Mouse (Mus musculus) midbrain, embryonic 15.5 days (tissue): ENCODE results near the gene Grip2. TPM values are rescaled to one million over a fixed set of nuclear protein-coding genes. Genes with fewer than 3 reads are reported as not detected.

Experiments used
- ATAC-seq: fragments of 200-750 bp; cut with Nextera tagmentation; replicated peaks from 2 replicates; pipeline ENCODE4 v1.8.0; 2017; ENCODE audit warnings: moderate TSS enrichment
- H3K27ac ChIP-seq: fragments of 300-500 bp; sonication (generic); 2 replicates; pipeline ENCODE4 v1.5.1; 2015; ENCODE audit warnings: mild to moderate bottlenecking, inconsistent platforms
- H3K27me3 ChIP-seq: fragments of 300-500 bp; sonication (generic); replicated peaks from 2 replicates; pipeline ENCODE4 v1.6.1; 2015; ENCODE audit warnings: inconsistent platforms
- H3K36me3 ChIP-seq: fragments of 300-500 bp; sonication (generic); replicated peaks from 2 replicates; pipeline ENCODE4 v1.6.1; 2015; ENCODE audit warnings: inconsistent platforms
- H3K4me1 ChIP-seq: fragments of 300-500 bp; sonication (generic); 2 replicates; pipeline ENCODE4 v1.6.1; 2015; ENCODE audit warnings: inconsistent platforms
- H3K4me2 ChIP-seq: fragments of 300-500 bp; sonication (generic); 2 replicates; pipeline ENCODE4 v1.6.1; 2015; ENCODE audit warnings: inconsistent platforms, mild to moderate bottlenecking, moderate library complexity
- H3K4me3 ChIP-seq: fragments of 300-500 bp; sonication (generic); 2 replicates; pipeline ENCODE4 v1.5.1; 2015; ENCODE audit warnings: mild to moderate bottlenecking, inconsistent platforms
- H3K9ac ChIP-seq: fragments of 300-500 bp; sonication (generic); 2 replicates; pipeline ENCODE4 v1.6.1; 2015; ENCODE audit warnings: mild to moderate bottlenecking, inconsistent platforms
- H3K9me3 ChIP-seq: fragments of 300-500 bp; sonication (generic); 2 replicates; pipeline ENCODE4 v1.6.1; 2016; ENCODE audit warnings: inconsistent platforms
- WGBS: fragments of 180-500 bp; shearing (Covaris S2); methylation state at CpG from one replicate; pipeline ENCODE4 v1.1.7; 2015; ENCODE audit warnings: mixed read lengths; 5-methylcytosine and 5-hydroxymethylcytosine counted together
- polyA plus RNA-seq: library from polyadenylated mRNA; unstranded; fragments of >200 nt; fragmentation: Nextera tagmentation; extraction: Ambion mirVana; gene quantifications from 2 replicates; pipeline ENCODE4 v1.2.1, GENCODE M21; 2015

Grip2 gene
- polyA plus RNA-seq: 9.0 and 10.7 TPM in 2 replicates

- peak; percentile 42; the same call in 1 of the 2 replicates for ATAC-seq
- Histone ChIP-seq H3K9me3 (no peaks in the 10 kb centered on the region), H3K27me3 (no peaks in the 10 kb centered on the region), H3K4me1 (no peaks in the 10 kb centered on the region; the same call in 1 of the 2 replicates), H3K36me3 (no peaks in the 10 kb centered on the region), H3K4me2 (no peak within 1 kb of the TSS), H3K9ac (no peak within 1 kb of the TSS), H3K4me3 (no peak within 1 kb of the TSS), H3K27ac (no peak within 1 kb of the TSS)
- WGBS: 32% methylated on average over 9 of the region's 11 CpGs
Observed at GRCm38 (mm10) chr6:91827016-91827570, at the start of gene Grip2. Grip2 (minus strand) TSS chr6:91827250.

GRCm38 (mm10) chr6:91872781-91873180, 45.7 kb upstream of the Grip2 start:
- H3K4me2 ChIP-seq: no peak overlapping the region
- H3K4me3 ChIP-seq: no peak overlapping the region
- H3K4me1 ChIP-seq: peaks cover 5% of the 10 kb centered on the region; the same call in 1 of the 2 replicates
- no peaks in the 10 kb centered on the region for H3K9me3 ChIP-seq
- H3K27ac ChIP-seq: no peak overlapping the region
- 47% methylated on average over 2 of the region's 2 CpGs for WGBS
- no peaks in the 10 kb centered on the region for H3K27me3 ChIP-seq
- H3K9ac ChIP-seq: no peak overlapping the region
- no peaks in the 10 kb centered on the region for H3K36me3 ChIP-seq
- no peak for ATAC-seq

- H3K36me3 ChIP-seq: no peaks in the 10 kb centered on the region
- H3K4me1 ChIP-seq: no peaks in the 10 kb centered on the region
- no peak overlapping the region for H3K27ac ChIP-seq
- 91% methylated on average over 5 of the region's 5 CpGs for WGBS
- no peak for ATAC-seq
- H3K9ac ChIP-seq: no peak overlapping the region
- no peaks in the 10 kb centered on the region for H3K27me3 ChIP-seq
- H3K9me3 ChIP-seq: no peaks in the 10 kb centered on the region
- no peak overlapping the region for H3K4me2 ChIP-seq
- H3K4me3 ChIP-seq: no peak overlapping the region
Observed at GRCm38 (mm10) chr6:91868091-91868490, 41.0 kb upstream of the Grip2 start.

- Histone ChIP-seq H3K9ac (no peak overlapping the region), H3K4me3 (no peak overlapping the region), H3K27me3 (no peaks in the 10 kb centered on the region), H3K9me3 (no peaks in the 10 kb centered on the region), H3K27ac (no peak overlapping the region), H3K4me2 (no peak overlapping the region), H3K4me1 (no peaks in the 10 kb centered on the region), H3K36me3 (no peaks in the 10 kb centered on the region)
- ATAC-seq: no peak
- WGBS: 86% methylated on average over 11 of the region's 11 CpGs
Observed at GRCm38 (mm10) chr6:91865601-91866000, 38.6 kb upstream of the Grip2 start.

GRCm38 (mm10) chr6:91864595-91864994, 37.5 kb upstream of the Grip2 start:
- WGBS: 71% methylated on average over 5 of the region's 5 CpGs
- no peak overlapping the region for H3K4me3 ChIP-seq
- no peaks in the 10 kb centered on the region for H3K4me1 ChIP-seq
- ATAC-seq: no peak
- no peak overlapping the region for H3K27ac ChIP-seq
- no peaks in the 10 kb centered on the region for H3K9me3 ChIP-seq
- no peaks in the 10 kb centered on the region for H3K36me3 ChIP-seq
- no peak overlapping the region for H3K9ac ChIP-seq
- H3K27me3 ChIP-seq: no peaks in the 10 kb centered on the region
- H3K4me2 ChIP-seq: no peak overlapping the region

- Histone ChIP-seq H3K36me3 (no peaks in the 10 kb centered on the region), H3K4me1 (no peaks in the 10 kb centered on the region), H3K4me2 (no peak overlapping the region), H3K4me3 (no peak overlapping the region), H3K27me3 (no peaks in the 10 kb centered on the region), H3K9me3 (no peaks in the 10 kb centered on the region), H3K9ac (no peak overlapping the region), H3K27ac (no peak overlapping the region)
- ATAC-seq: no peak
Observed at GRCm38 (mm10) chr6:91862848-91863247, 35.8 kb upstream of the Grip2 start.

GRCm38 (mm10) chr6:91858339-91858738, 31.3 kb upstream of the Grip2 start:
- Histone ChIP-seq H3K9me3 (no peaks in the 10 kb centered on the region), H3K9ac (no peak overlapping the region), H3K36me3 (no peaks in the 10 kb centered on the region), H3K27me3 (no peaks in the 10 kb centered on the region), H3K4me3 (no peak overlapping the region), H3K27ac (no peak overlapping the region), H3K4me2 (no peak overlapping the region), H3K4me1 (no peaks in the 10 kb centered on the region)
- WGBS: 80% methylated on average over 5 of the region's 5 CpGs
- no peak for ATAC-seq

GRCm38 (mm10) chr6:91852550-91852949, 25.5 kb upstream of the Grip2 start:
- no peak overlapping the region for H3K27ac ChIP-seq
- no peaks in the 10 kb centered on the region for H3K27me3 ChIP-seq
- no peak overlapping the region for H3K9ac ChIP-seq
- H3K9me3 ChIP-seq: no peaks in the 10 kb centered on the region
- H3K4me2 ChIP-seq: no peak overlapping the region
- H3K4me1 ChIP-seq: no peaks in the 10 kb centered on the region
- no peak overlapping the region for H3K4me3 ChIP-seq
- WGBS: 8% methylated on average over 2 of the region's 2 CpGs
- H3K36me3 ChIP-seq: no peaks in the 10 kb centered on the region
- ATAC-seq: peak; percentile 72; the same call in 1 of the 2 replicates

- 3% methylated on average over 64 of the region's 69 CpGs for WGBS
- peaks cover 18% of the 10 kb centered on the region; the same call in 1 of the 2 replicates for H3K27me3 ChIP-seq
- peak overlapping the region; percentile 84 for H3K4me2 ChIP-seq
- H3K4me3 ChIP-seq: peak overlapping the region; percentile 65
- peak overlapping the region; percentile 69 for H3K9ac ChIP-seq
- peak; percentile 18; the same call in 1 of the 2 replicates for ATAC-seq
- no peaks in the 10 kb centered on the region for H3K36me3 ChIP-seq
- H3K9me3 ChIP-seq: no peaks in the 10 kb centered on the region
- H3K27ac ChIP-seq: peak overlapping the region; percentile 57
- H3K4me1 ChIP-seq: peaks cover 42% of the 10 kb centered on the region
Observed at GRCm38 (mm10) chr6:91843628-91844153, 16.6 kb upstream of the Grip2 start.

- ATAC-seq: no peak; the same call in 1 of the 2 replicates
- peak overlapping the region; percentile 57 for H3K27ac ChIP-seq
- H3K36me3 ChIP-seq: no peaks in the 10 kb centered on the region
- peak overlapping the region; percentile 65 for H3K4me3 ChIP-seq
- peak overlapping the region; percentile 84 for H3K4me2 ChIP-seq
- 3% methylated on average over 46 of the region's 46 CpGs for WGBS
- peak overlapping the region; percentile 69 for H3K9ac ChIP-seq
- H3K9me3 ChIP-seq: no peaks in the 10 kb centered on the region
- H3K4me1 ChIP-seq: peaks cover 47% of the 10 kb centered on the region
- peaks cover 18% of the 10 kb centered on the region; the same call in 1 of the 2 replicates for H3K27me3 ChIP-seq
Observed at GRCm38 (mm10) chr6:91842897-91843627, 16.0 kb upstream of the Grip2 start.

- H3K4me2 ChIP-seq: peak overlapping the region; percentile 68
- peak overlapping the region; percentile 98 for H3K27ac ChIP-seq
- H3K36me3 ChIP-seq: no peaks in the 10 kb centered on the region
- H3K27me3 ChIP-seq: peaks cover 10% of the 10 kb centered on the region; the same call in 1 of the 2 replicates
- H3K4me1 ChIP-seq: peaks cover 49% of the 10 kb centered on the region
- ATAC-seq: peak; percentile 94
- WGBS: 2% methylated on average over 23 of the region's 23 CpGs
- H3K4me3 ChIP-seq: peak overlapping the region; percentile 43
- peak overlapping the region; percentile 59 for H3K9ac ChIP-seq
- no peaks in the 10 kb centered on the region for H3K9me3 ChIP-seq
Observed at GRCm38 (mm10) chr6:91839010-91839871, 12.2 kb upstream of the Grip2 start.
